Mouse (Mus musculus) intestine, embryonic 14.5 days (tissue): Measurements from ENCODE around the gene Chrm5. TPM values are rescaled to one million over a fixed set of nuclear protein-coding genes. Genes with fewer than 3 reads are reported as not detected.

Source experiments
- ATAC-seq: fragments of 200-750 bp; cut with Nextera tagmentation; replicated peaks from 2 replicates; pipeline ENCODE4 v1.8.0; 2017; ENCODE audit warnings: low read depth, moderate number of reproducible peaks, moderate TSS enrichment, moderate library complexity; ENCODE audit not compliant: low FRiP score, low TSS enrichment
- DNase-seq: peaks from one replicate; pipeline ENCODE4 v3.0.0-alpha.2; 2018; ENCODE audit warnings: low spot score
- H3K27ac ChIP-seq: fragments of 300-500 bp; sonication (generic); 2 replicates; pipeline ENCODE4 v1.5.1; 2014; ENCODE audit warnings: low read depth, mild to moderate bottlenecking, control low read depth
- H3K27me3 ChIP-seq: fragments of 300-500 bp; sonication (generic); replicated peaks from 2 replicates; pipeline ENCODE4 v1.6.1; 2014; ENCODE audit warnings: low read length, control low read depth; ENCODE audit not compliant: control insufficient read depth, insufficient read depth
- H3K36me3 ChIP-seq: fragments of 300-500 bp; sonication (generic); 2 replicates; pipeline ENCODE4 v1.6.1; 2014; ENCODE audit warnings: low read length, control low read depth; ENCODE audit not compliant: control insufficient read depth, insufficient read depth
- H3K4me1 ChIP-seq: fragments of 300-500 bp; sonication (generic); replicated peaks from 2 replicates; pipeline ENCODE4 v1.6.1; 2014; ENCODE audit warnings: low read length, control low read depth, mixed read lengths; ENCODE audit not compliant: control insufficient read depth, insufficient read depth
- H3K4me2 ChIP-seq: fragments of 300-500 bp; sonication (generic); 2 replicates; pipeline ENCODE4 v1.6.1; 2014; ENCODE audit warnings: low read length
- H3K4me3 ChIP-seq: fragments of 300-500 bp; sonication (generic); 2 replicates; pipeline ENCODE4 v1.5.1; 2014; ENCODE audit warnings: low read depth, low read length, control low read depth, mixed read lengths
- H3K9ac ChIP-seq: fragments of 300-500 bp; sonication (generic); 2 replicates; pipeline ENCODE4 v1.6.1; 2014; ENCODE audit warnings: mild to moderate bottlenecking, low read length
- H3K9me3 ChIP-seq: fragments of 300-500 bp; sonication (generic); 2 replicates; pipeline ENCODE4 v1.6.1; 2016; ENCODE audit warnings: low read length, control low read depth; ENCODE audit not compliant: control insufficient read depth
- WGBS: fragments of 180-500 bp; shearing (Covaris S2); extraction: QIAGEN DNeasy Blood & Tissue Kit; methylation state at CpG from one replicate; pipeline ENCODE4 v1.1.7; 2014; 5-methylcytosine and 5-hydroxymethylcytosine counted together
- polyA plus RNA-seq: library from polyadenylated mRNA; unstranded; fragments of >200 nt; fragmentation: Nextera tagmentation; extraction: Ambion mirVana; gene quantifications from 2 replicates; pipeline ENCODE4 v1.2.1, GENCODE M21; 2014

The Chrm5 gene
- polyA plus RNA-seq, 1 experiment from 2014 or later: not detected

- Histone ChIP-seq H3K4me2 (no peak overlapping the region), H3K4me1 (no peaks in the 10 kb centered on the region), H3K36me3 (no peaks in the 10 kb centered on the region), H3K9me3 (no peaks in the 10 kb centered on the region), H3K27me3 (no peaks in the 10 kb centered on the region), H3K27ac (no peak overlapping the region), H3K4me3 (no peak overlapping the region), H3K9ac (no peak overlapping the region)
- no peak for DNase-seq
- ATAC-seq: no peak
- 91% methylated on average over 1 of the region's 1 CpGs for WGBS
Measured at GRCm38 (mm10) chr2:112507444-112507843, 26.9 kb upstream of the Chrm5 start.

GRCm38 (mm10) chr2:112506841-112507435 is 26.4 kb upstream of the Chrm5 start:
- no peaks in the 10 kb centered on the region for H3K36me3 ChIP-seq
- 84% methylated on average over 5 of the region's 5 CpGs for WGBS
- DNase-seq: no peak
- H3K4me2 ChIP-seq: no peak overlapping the region
- H3K4me3 ChIP-seq: no peak overlapping the region
- no peak overlapping the region for H3K27ac ChIP-seq
- H3K4me1 ChIP-seq: no peaks in the 10 kb centered on the region
- no peak overlapping the region for H3K9ac ChIP-seq
- H3K27me3 ChIP-seq: no peaks in the 10 kb centered on the region
- H3K9me3 ChIP-seq: no peaks in the 10 kb centered on the region
- no peak for ATAC-seq

GRCm38 (mm10) chr2:112503978-112504377 is 23.4 kb upstream of the Chrm5 start:
- Histone ChIP-seq H3K4me3 (no peak overlapping the region), H3K4me1 (no peaks in the 10 kb centered on the region), H3K4me2 (no peak overlapping the region), H3K36me3 (no peaks in the 10 kb centered on the region), H3K9ac (no peak overlapping the region), H3K9me3 (no peaks in the 10 kb centered on the region), H3K27ac (no peak overlapping the region), H3K27me3 (no peaks in the 10 kb centered on the region)
- no peak for DNase-seq
- WGBS: 80% methylated on average over 6 of the region's 6 CpGs
- ATAC-seq: no peak

- Histone ChIP-seq H3K9me3 (no peaks in the 10 kb centered on the region), H3K4me2 (no peak overlapping the region), H3K27me3 (no peaks in the 10 kb centered on the region), H3K4me1 (no peaks in the 10 kb centered on the region), H3K9ac (no peak overlapping the region), H3K36me3 (no peaks in the 10 kb centered on the region), H3K4me3 (no peak overlapping the region), H3K27ac (no peak overlapping the region)
- DNase-seq (peak; percentile 69), ATAC-seq (peak; percentile 81)
- WGBS: 4% methylated on average over 6 of the region's 6 CpGs
Measured at GRCm38 (mm10) chr2:112501209-112501608, 20.6 kb upstream of the Chrm5 start.

GRCm38 (mm10) chr2:112497851-112498250 is 17.3 kb upstream of the Chrm5 start:
- no peak for ATAC-seq
- no peaks in the 10 kb centered on the region for H3K36me3 ChIP-seq
- no peak for DNase-seq
- no peak overlapping the region for H3K4me2 ChIP-seq
- no peaks in the 10 kb centered on the region for H3K9me3 ChIP-seq
- H3K27me3 ChIP-seq: no peaks in the 10 kb centered on the region
- no peak overlapping the region for H3K9ac ChIP-seq
- no peak overlapping the region for H3K4me3 ChIP-seq
- no peaks in the 10 kb centered on the region for H3K4me1 ChIP-seq
- 63% methylated on average over 7 of the region's 7 CpGs for WGBS
- no peak overlapping the region for H3K27ac ChIP-seq

- Histone ChIP-seq H3K9ac (peak overlapping the region; percentile 76), H3K27me3 (no peaks in the 10 kb centered on the region), H3K9me3 (no peaks in the 10 kb centered on the region), H3K36me3 (no peaks in the 10 kb centered on the region), H3K4me3 (peak overlapping the region; percentile 48), H3K27ac (peak overlapping the region; percentile 98), H3K4me1 (peaks cover 9% of the 10 kb centered on the region; the same call in 1 of the 2 replicates), H3K4me2 (peak overlapping the region; percentile 86)
- 0 out of 2 replicates have a peak, but pooled peaks have one; percentile 1 for ATAC-seq
- WGBS: 37% methylated on average over 11 of the region's 11 CpGs
- peak; percentile 60 for DNase-seq
Measured at GRCm38 (mm10) chr2:112493539-112494260, 13.1 kb upstream of the Chrm5 start.

- Histone ChIP-seq H3K36me3 (no peaks in the 10 kb centered on the region), H3K9ac (peak within 1 kb of the TSS; percentile 76), H3K9me3 (no peaks in the 10 kb centered on the region), H3K27me3 (no peaks in the 10 kb centered on the region), H3K27ac (peak within 1 kb of the TSS; percentile 98), H3K4me1 (peaks cover 9% of the 10 kb centered on the region; the same call in 1 of the 2 replicates), H3K4me3 (peak within 1 kb of the TSS; percentile 48), H3K4me2 (peak within 1 kb of the TSS; percentile 86)
- ATAC-seq: peak; percentile 95
- peak; percentile 91 for DNase-seq
- WGBS: under 1% methylated on average over 78 of the region's 87 CpGs
Measured at GRCm38 (mm10) chr2:112492856-112493538, 12.4 kb upstream of the Chrm5 start, which contains the start of gene Aven. Gene Aven (plus strand): TSS chr2:112492964.

- 8% methylated on average over 9 of the region's 9 CpGs for WGBS
- peak overlapping the region; percentile 48 for H3K4me3 ChIP-seq
- no peaks in the 10 kb centered on the region for H3K9me3 ChIP-seq
- peaks cover 9% of the 10 kb centered on the region; the same call in 1 of the 2 replicates for H3K4me1 ChIP-seq
- H3K36me3 ChIP-seq: no peaks in the 10 kb centered on the region
- peak overlapping the region; percentile 76 for H3K9ac ChIP-seq
- peak overlapping the region; percentile 98 for H3K27ac ChIP-seq
- no peaks in the 10 kb centered on the region for H3K27me3 ChIP-seq
- H3K4me2 ChIP-seq: peak overlapping the region; percentile 86
- no peak; the same call in 1 of the 2 replicates for ATAC-seq
- no peak for DNase-seq
Measured at GRCm38 (mm10) chr2:112492431-112492855, 11.9 kb upstream of the Chrm5 start.
